Mouse (Mus musculus): Measurements from ENCODE around the gene Hap1. TPM values are rescaled to one million over a fixed set of nuclear protein-coding genes. Genes with fewer than 3 reads are reported as not detected.
"Not testable (repeated sequence)": the region's sequence is repeated elsewhere in the genome, so short reads cannot be mapped to it uniquely, and the experiment has no call there.

The Hap1 gene
- total RNA-seq, 1 experiment from 2014 or later, result 0.70 TPM

DNA sequence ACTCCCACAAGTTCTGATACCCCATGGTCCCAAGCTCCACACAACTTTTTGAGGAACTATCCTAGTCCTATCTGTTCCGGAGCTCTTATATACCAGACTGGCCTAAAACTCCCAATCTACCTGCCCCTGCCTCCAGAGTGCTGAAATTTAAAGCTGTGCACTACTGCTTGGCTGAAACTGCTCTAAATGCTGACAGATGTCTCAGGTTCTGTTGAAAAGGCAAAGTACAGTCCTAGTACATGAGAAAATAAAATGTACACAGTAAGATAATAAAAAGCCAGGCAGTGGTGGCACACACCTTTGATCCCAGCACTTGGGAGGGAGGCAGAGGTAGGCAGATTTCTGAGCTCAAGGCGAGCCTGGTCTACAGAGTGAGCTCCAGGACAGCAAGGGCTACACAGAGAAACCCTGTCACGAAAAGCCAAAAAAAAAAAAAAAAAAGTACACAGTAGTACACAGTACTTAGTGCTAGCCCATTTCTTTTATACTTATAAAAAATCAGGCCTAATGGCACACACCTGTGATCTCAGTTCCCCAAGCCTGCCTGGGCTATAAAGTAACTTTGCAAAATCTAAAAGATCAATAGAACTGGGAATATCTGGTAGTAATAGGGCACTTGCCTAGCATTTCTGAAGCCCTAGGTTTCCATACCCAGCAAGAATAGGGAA lies 33.2 kb downstream of the Hap1 start:
- ATAC-seq (ENCODE audit: extremely low read depth, insufficient number of reproducible peaks, low FRiP score, poor library complexity, severe bottlenecking), result no peak

DNA sequence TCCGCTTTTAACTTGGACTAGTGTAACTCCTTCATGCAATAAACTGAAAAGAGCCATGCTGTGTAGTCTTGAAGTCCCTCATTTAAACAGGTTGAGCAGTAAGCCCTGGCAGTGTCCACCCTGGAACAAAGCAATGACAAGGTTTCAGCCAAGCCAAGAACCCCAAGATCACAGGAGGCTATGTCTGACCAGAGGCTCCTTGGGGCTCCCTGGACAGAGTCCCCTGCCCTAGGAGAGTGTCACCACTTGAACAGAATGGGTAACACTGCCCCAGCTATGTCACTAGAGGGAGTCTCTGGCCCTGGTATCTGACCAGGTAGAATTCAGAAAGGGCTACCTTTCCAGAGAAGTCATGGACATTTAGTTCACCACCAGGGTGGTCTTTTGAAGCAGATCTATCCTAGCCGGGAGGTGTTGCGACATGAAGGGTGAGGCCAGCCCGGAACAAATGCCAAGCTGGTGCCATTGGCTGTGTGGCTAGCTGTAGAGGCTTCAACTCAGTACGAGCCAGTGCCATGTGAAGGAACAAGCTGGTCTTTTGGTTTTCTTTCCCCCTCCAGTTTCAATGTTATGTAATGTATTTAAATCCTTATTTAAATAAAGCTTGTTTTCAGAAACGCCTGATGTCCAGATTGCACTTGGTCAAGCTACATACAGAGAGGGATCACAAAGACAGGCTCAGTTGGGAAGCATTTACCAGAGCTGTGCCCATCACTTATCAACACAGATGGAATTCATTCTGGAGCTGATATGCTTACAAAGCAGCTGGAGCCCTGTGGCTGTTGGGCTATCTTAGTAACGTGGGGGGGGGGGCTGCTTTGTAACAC lies 34.2 kb downstream of the Hap1 start:
- not testable (repeated sequence) for ATAC-seq (ENCODE audit: extremely low read depth, insufficient number of reproducible peaks, low FRiP score, poor library complexity, severe bottlenecking)

DNA sequence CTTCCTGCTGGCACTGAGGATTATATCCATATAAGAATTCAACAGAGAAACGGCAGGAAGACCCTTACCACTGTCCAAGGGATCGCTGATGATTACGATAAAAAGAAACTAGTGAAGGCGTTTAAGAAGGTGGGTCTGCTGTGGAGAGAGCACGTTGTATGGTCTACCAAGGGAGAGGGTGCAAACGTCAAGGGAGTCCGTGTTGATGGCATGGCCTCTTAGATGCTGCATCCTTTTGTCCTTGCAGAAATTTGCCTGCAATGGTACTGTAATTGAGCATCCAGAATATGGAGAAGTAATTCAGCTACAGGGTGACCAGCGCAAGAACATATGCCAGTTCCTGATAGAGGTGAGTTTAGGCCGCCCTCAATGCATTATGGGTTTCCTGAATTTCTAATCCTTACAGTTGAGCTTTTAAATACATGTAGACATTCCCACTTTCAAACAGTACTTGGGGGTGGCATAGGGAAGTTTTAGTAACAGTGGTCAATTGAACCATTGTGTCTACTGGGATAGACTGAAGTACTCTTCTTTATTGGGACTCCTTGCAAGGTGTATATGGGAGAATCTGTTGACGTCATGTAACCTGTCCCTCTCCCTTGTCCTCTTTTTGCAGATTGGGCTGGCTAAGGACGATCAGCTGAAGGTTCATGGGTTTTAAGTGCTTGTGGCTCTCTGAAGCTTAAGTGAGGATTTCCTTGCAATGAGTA lies 35.1 kb downstream of the Hap1 start:
- ATAC-seq (ENCODE audit: extremely low read depth, insufficient number of reproducible peaks, low FRiP score, poor library complexity, severe bottlenecking), result not testable (repeated sequence)

GRCm38 (mm10) chr11:100320172-100320630 lies 35.7 kb downstream of the Hap1 start:
- ATAC-seq (ENCODE audit: extremely low read depth, insufficient number of reproducible peaks, low FRiP score, poor library complexity, severe bottlenecking), result peak; percentile 80

GRCm38 (mm10) chr11:100319492-100320171 lies 36.3 kb downstream of the Hap1 start, which contains the start of gene Eif1:
Eif1 (plus strand) TSS chr11:100319885.
- ATAC-seq (ENCODE audit: extremely low read depth, insufficient number of reproducible peaks, low FRiP score, poor library complexity, severe bottlenecking), result peak; percentile 84

GRCm38 (mm10) chr11:100318529-100319451 lies 37.1 kb downstream of the Hap1 start:
- ATAC-seq (ENCODE audit: extremely low read depth, insufficient number of reproducible peaks, low FRiP score, poor library complexity, severe bottlenecking), result no peak

GRCm38 (mm10) chr11:100317826-100318380 lies 38.0 kb downstream of the Hap1 start:
- no peak for ATAC-seq (ENCODE audit: extremely low read depth, insufficient number of reproducible peaks, low FRiP score, poor library complexity, severe bottlenecking)

DNA sequence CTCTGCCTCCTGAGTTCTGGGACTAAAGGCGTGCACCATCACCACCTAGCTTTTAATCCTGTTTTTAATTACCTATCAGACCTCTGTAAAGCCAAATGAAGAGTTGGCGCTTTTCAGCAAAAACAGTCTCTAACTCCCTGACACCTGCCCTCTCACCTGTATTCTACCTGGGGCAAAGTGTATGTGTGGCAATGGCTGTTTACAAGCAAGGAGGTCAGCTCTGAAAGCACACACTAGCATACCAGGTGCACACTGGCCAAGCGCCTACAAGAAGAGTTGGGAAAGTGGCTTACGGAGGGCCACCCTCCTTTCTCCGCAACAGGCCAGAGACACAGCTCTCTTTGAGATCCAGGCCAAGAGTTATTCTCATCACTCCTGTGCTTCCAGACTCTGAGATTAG lies 40.5 kb downstream of the Hap1 start:
- no peak for ATAC-seq (ENCODE audit: extremely low read depth, insufficient number of reproducible peaks, low FRiP score, poor library complexity, severe bottlenecking)

DNA sequence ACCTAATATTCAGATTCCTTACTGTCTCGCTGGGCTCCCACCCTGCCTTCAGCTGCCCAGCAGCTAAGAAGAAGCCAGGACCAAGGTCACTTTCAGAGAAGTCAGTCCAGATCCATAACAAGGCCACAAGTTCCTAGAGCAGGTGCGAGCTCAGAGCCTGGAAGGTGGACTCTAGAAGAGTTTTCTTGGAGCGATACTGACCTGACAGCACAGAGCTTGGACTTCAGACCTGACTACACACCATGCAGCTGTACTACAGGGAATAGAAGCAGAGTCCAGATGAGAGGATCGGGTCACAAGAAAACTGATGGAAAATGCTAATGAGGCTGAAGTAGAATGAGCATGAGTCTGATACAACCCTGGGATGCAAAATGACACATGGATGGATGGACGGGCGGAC lies 42.5 kb downstream of the Hap1 start:
- no peak for ATAC-seq (ENCODE audit: extremely low read depth, insufficient number of reproducible peaks, low FRiP score, poor library complexity, severe bottlenecking)

DNA sequence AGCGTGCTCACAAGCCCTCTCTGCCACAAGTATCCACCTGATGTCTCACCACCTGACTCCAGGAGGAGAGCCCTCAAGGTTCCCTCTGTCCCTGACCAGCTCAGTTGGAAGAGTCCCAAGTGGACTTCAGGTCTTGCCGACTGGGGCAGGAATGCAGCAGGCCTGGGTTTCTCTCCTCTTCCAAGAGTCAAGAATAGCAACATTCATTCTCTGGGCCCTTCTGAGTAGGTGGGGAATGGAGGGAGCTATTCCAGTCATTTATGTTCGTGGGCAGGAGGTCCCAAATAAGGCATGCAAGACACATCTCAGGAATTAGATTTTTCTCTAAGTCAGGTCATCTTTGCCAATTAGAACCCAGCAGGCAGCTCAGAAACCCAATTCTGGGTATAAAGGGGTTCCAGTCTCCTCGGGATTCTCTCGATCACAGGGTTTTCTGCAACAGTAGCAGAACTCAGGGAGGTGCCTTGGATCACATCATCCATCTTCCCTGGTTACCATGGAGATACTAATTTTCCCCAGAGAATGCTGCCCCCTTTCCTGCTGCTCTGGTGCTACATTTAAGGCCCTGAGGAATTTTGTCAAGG lies 43.7 kb downstream of the Hap1 start:
- ATAC-seq (ENCODE audit: extremely low read depth, insufficient number of reproducible peaks, low FRiP score, poor library complexity, severe bottlenecking), result no peak

- no peak for ATAC-seq (ENCODE audit: extremely low read depth, insufficient number of reproducible peaks, low FRiP score, poor library complexity, severe bottlenecking)
Observed at GRCm38 (mm10) chr11:100311656-100312055, 44.3 kb downstream of the Hap1 start.

DNA sequence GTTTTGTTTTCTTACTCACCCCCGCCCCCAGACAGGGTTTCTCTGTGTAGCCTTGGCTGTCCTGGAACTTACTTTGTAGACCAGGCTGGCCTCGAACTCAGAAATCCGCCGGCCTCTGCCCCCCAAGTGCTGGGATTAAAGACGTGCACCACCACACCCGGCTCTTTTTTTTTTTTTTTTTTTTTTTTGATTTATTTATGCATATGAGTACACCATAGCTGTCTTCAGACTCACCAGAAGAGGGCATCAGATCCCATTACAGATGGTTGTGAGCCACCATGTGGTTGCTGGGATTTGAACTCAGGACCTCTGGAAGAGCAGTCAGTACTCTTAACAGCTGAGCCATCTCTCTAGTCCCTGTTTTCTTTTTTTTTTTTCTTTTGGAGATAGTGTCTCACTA lies 47.3 kb downstream of the Hap1 start:
- not testable (repeated sequence) for ATAC-seq (ENCODE audit: extremely low read depth, insufficient number of reproducible peaks, low FRiP score, poor library complexity, severe bottlenecking)

- no peak for ATAC-seq (ENCODE audit: extremely low read depth, insufficient number of reproducible peaks, low FRiP score, poor library complexity, severe bottlenecking)
Observed at GRCm38 (mm10) chr11:100307900-100308299, 48.0 kb downstream of the Hap1 start.

DNA sequence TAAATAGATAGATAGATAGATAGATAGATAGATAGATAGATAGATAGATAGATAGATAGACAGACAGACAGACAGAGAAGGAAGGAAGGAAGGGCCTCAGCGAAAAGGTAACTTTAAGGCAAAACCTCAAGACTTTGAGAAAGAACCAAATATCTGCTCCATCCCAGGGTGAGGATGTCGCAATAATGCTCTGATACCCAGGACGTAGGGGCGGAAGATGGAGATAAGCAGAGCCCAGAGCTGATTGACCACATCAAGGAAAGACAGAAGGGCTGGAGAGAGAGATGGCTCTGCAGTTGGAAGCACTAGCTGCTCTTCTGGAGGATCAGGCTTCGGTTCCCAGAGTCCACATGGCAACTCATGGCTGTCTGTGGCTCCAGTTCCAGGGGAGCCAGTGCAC lies 54.6 kb downstream of the Hap1 start:
- ATAC-seq (ENCODE audit: extremely low read depth, insufficient number of reproducible peaks, low FRiP score, poor library complexity, severe bottlenecking), result no peak

GRCm38 (mm10) chr11:100300293-100300692 lies 55.6 kb downstream of the Hap1 start:
- ATAC-seq (ENCODE audit: extremely low read depth, insufficient number of reproducible peaks, low FRiP score, poor library complexity, severe bottlenecking), result peak; percentile 52; the same call in 1 of the 2 replicates

- ATAC-seq (ENCODE audit: extremely low read depth, insufficient number of reproducible peaks, low FRiP score, poor library complexity, severe bottlenecking), result peak; percentile 78
Observed at GRCm38 (mm10) chr11:100298274-100299036, 57.5 kb downstream of the Hap1 start.

DNA sequence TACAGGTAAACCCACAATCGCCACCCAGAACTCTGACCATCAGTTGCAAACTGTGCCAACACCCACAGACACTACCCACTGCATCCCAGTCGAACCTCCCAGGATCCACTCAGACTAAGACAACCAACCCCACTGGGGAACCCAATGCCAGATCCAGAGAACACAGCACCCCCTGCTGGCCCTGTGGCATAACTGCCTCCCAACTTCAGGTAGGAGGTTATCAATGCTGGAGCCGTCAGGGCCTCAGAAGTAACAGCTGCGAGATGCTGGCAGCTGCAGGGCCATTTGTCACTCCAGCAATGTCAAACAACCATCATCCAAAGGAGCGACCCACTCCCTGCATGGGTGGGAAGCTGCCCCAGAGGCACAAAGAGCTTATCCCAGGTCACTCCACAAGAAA lies 58.1 kb downstream of the Hap1 start:
- ATAC-seq (ENCODE audit: extremely low read depth, insufficient number of reproducible peaks, low FRiP score, poor library complexity, severe bottlenecking), result no peak
